Mouse (Mus musculus): ENCODE results near the gene Gm29735.
"Not testable (repeated sequence)": the region's sequence is repeated elsewhere in the genome, so short reads cannot be mapped to it uniquely, and the experiment has no call there.

The Gm29735 gene

DNA sequence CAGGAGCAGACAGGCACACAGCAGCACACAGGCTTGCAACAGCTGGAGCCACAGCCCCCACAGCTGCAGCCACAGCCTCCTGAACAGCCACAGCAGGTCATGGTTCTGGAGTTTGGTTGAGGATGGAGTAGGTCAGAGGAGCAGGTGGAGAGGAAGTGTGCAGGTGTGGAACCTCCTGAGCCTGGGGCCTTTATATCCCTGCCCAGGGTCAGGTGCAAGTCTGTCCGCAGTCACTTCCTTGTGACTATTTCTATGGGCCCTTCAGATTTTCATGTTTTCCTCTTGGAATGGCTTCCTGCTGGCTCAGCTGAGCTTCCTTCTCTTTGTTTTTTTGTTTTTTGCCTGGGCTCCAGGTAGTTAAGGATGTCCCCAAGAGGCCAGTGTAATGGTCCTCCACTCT, 36.3 kb downstream of the Gm29735 start, which contains the start of gene Gm45618:
TSS of gene Gm45618 (minus strand) at position 101 of the 400 bp plus-strand sequence.
- not testable (repeated sequence) for DNase-seq (ENCODE audit: low spot score)

DNA sequence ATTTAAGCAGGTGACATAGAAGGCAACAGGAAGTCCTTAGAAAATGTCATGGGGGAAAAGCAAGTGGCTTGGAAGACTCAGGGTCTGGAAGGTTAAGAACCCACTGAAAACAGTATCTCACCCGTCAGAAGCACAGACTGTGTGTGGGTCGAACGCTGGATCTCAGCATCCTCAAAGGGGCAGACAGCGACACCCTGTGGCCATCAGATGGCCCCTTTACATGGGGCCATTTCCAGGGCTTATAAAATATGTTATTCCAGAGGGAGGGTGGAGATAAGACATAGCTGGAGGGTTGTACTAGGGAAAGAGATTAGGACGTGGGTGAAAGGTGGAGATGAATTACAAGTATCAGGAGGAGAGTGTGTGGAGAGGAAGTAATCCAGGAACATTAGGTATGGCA, 37.3 kb downstream of the Gm29735 start:
- no peak for DNase-seq (ENCODE audit: low spot score)

All from MN1 (cell line).